Mouse (Mus musculus): ENCODE measurements at regions not wholly inside any gene's neighbourhood (a gene's known extent, or its start where the extent isn't known, plus 50 kb on each side); places are given as distances from the start of the nearest gene placed in this dataset.

- no peak for TF ChIP-seq CTCF (IDR thresholded peaks at IDR 0.05)
- TF ChIP-seq EP300 (IDR thresholded peaks at IDR 0.05) = no peak
Observed at GRCm38 (mm10) chr14:103458340-103458739, 54.8 kb upstream of the Scel start.

Data from lung, postnatal 0 days (tissue).